Mouse (Mus musculus): Measurements from ENCODE around the gene Fras1. TPM values are rescaled to one million over a fixed set of nuclear protein-coding genes. Genes with fewer than 3 reads are reported as not detected.

The Fras1 gene
- polyA plus RNA-seq, 1 experiment from 2014 or later, result 3.4 TPM

- no peak overlapping the region for H3K27ac ChIP-seq (replicated peaks)
- H3K4me3 ChIP-seq (ENCODE audit: low read depth, low read length), result no peak overlapping the region
- H3K27me3 ChIP-seq (ENCODE audit: control insufficient read depth, insufficient read depth, low read length), result no peaks in the 10 kb centered on the region
- no peaks in the 10 kb centered on the region for H3K4me1 ChIP-seq (replicated peaks; ENCODE audit: control insufficient read depth, insufficient read depth)
- no peak overlapping the region for H3K9ac ChIP-seq (ENCODE audit: low read length)
- no peaks in the 10 kb centered on the region for H3K9me3 ChIP-seq (ENCODE audit: control insufficient read depth, low read length)
- ATAC-seq (ENCODE audit: low FRiP score, low TSS enrichment), result no peak
- 0 out of 2 replicates have a peak, but pooled peaks cover 2% of the 10 kb centered on the region for H3K36me3 ChIP-seq (ENCODE audit: control insufficient read depth, insufficient read depth, low read length)
- no peak for DNase-seq (ENCODE audit: low spot score)
- no peak overlapping the region for H3K4me2 ChIP-seq (replicated peaks; ENCODE audit: low read depth)
- TF ChIP-seq EP300 (optimal IDR thresholded peaks at IDR 0.05) (no peak), CTCF (IDR thresholded peaks at IDR 0.05; ENCODE audit: low read depth) (no peak)
- 80% methylated on average over 15 of the region's 15 CpGs for WGBS
These were observed 365.6 kb downstream of the Fras1 start for GRCm38 (mm10) chr5:96739138-96739878.

- Histone ChIP-seq H3K9me3 (ENCODE audit: control insufficient read depth, low read length) (no peaks in the 10 kb centered on the region), H3K4me2 (replicated peaks; ENCODE audit: low read depth) (no peak overlapping the region), H3K4me1 (replicated peaks; ENCODE audit: control insufficient read depth, insufficient read depth) (no peaks in the 10 kb centered on the region), H3K36me3 (ENCODE audit: control insufficient read depth, insufficient read depth, low read length) (no peaks in the 10 kb centered on the region), H3K4me3 (ENCODE audit: low read depth, low read length) (no peak overlapping the region), H3K27ac (replicated peaks) (no peak overlapping the region), H3K9ac (ENCODE audit: low read length) (no peak overlapping the region), H3K27me3 (ENCODE audit: control insufficient read depth, insufficient read depth, low read length) (no peaks in the 10 kb centered on the region)
- TF ChIP-seq CTCF (IDR thresholded peaks at IDR 0.05; ENCODE audit: low read depth) (no peak), EP300 (optimal IDR thresholded peaks at IDR 0.05) (no peak)
- ATAC-seq (ENCODE audit: low FRiP score, low TSS enrichment) (no peak), DNase-seq (ENCODE audit: low spot score) (no peak)
- 67% methylated on average over 8 of the region's 8 CpGs for WGBS
These were observed 373.6 kb downstream of the Fras1 start for GRCm38 (mm10) chr5:96747195-96747984.

GRCm38 (mm10) chr5:96757615-96758014 is 383.9 kb downstream of the Fras1 start:
- Histone ChIP-seq H3K36me3 (ENCODE audit: control insufficient read depth, insufficient read depth, low read length) (no peaks in the 10 kb centered on the region), H3K27me3 (ENCODE audit: control insufficient read depth, insufficient read depth, low read length) (no peaks in the 10 kb centered on the region)
- no peak for ATAC-seq (ENCODE audit: low FRiP score, low TSS enrichment)

GRCm38 (mm10) chr5:96762021-96762420 is 388.3 kb downstream of the Fras1 start:
- DNase-seq (ENCODE audit: low spot score), result no peak
- H3K4me3 ChIP-seq (ENCODE audit: low read depth, low read length), result no peak overlapping the region
- no peak overlapping the region for H3K9ac ChIP-seq (ENCODE audit: low read length)
- no peaks in the 10 kb centered on the region for H3K4me1 ChIP-seq (replicated peaks; ENCODE audit: control insufficient read depth, insufficient read depth)
- H3K4me2 ChIP-seq (replicated peaks; ENCODE audit: low read depth), result no peak overlapping the region
- H3K9me3 ChIP-seq (ENCODE audit: control insufficient read depth, low read length), result no peaks in the 10 kb centered on the region
- ATAC-seq (ENCODE audit: low FRiP score, low TSS enrichment), result no peak
- no peaks in the 10 kb centered on the region for H3K36me3 ChIP-seq (ENCODE audit: control insufficient read depth, insufficient read depth, low read length)
- H3K27me3 ChIP-seq (ENCODE audit: control insufficient read depth, insufficient read depth, low read length), result no peaks in the 10 kb centered on the region
- H3K27ac ChIP-seq (replicated peaks), result no peak overlapping the region
- no peak for TF ChIP-seq EP300 (optimal IDR thresholded peaks at IDR 0.05)
- TF ChIP-seq CTCF (IDR thresholded peaks at IDR 0.05; ENCODE audit: low read depth), result no peak
- 82% methylated on average over 1 of the region's 1 CpGs for WGBS

More at GRCm38 (mm10) chr5:96757615-96758014, 383.9 kb downstream of the Fras1 start:
- Histone ChIP-seq H3K4me3 (ENCODE audit: low read depth, low read length) (no peak overlapping the region), H3K4me2 (replicated peaks; ENCODE audit: low read depth) (no peak overlapping the region), H3K4me1 (replicated peaks; ENCODE audit: control insufficient read depth, insufficient read depth) (no peaks in the 10 kb centered on the region), H3K27ac (replicated peaks) (no peak overlapping the region), H3K9ac (ENCODE audit: low read length) (no peak overlapping the region), H3K9me3 (ENCODE audit: control insufficient read depth, low read length) (no peaks in the 10 kb centered on the region)
- DNase-seq (ENCODE audit: low spot score), result no peak
- TF ChIP-seq EP300 (optimal IDR thresholded peaks at IDR 0.05) (no peak), CTCF (IDR thresholded peaks at IDR 0.05; ENCODE audit: low read depth) (no peak)
- WGBS, result 81% methylated on average over 7 of the region's 7 CpGs

- 55% methylated on average over 10 of the region's 10 CpGs for WGBS
- Histone ChIP-seq H3K9me3 (ENCODE audit: control insufficient read depth, low read length) (no peaks in the 10 kb centered on the region), H3K4me1 (replicated peaks; ENCODE audit: control insufficient read depth, insufficient read depth) (no peaks in the 10 kb centered on the region), H3K36me3 (ENCODE audit: control insufficient read depth, insufficient read depth, low read length) (no peaks in the 10 kb centered on the region), H3K9ac (ENCODE audit: low read length) (no peak overlapping the region), H3K27me3 (ENCODE audit: control insufficient read depth, insufficient read depth, low read length) (no peaks in the 10 kb centered on the region), H3K27ac (replicated peaks) (no peak overlapping the region), H3K4me2 (replicated peaks; ENCODE audit: low read depth) (no peak overlapping the region), H3K4me3 (ENCODE audit: low read depth, low read length) (no peak overlapping the region)
- ATAC-seq (ENCODE audit: low FRiP score, low TSS enrichment) (no peak), DNase-seq (ENCODE audit: low spot score) (peak; percentile 71)
- TF ChIP-seq CTCF (IDR thresholded peaks at IDR 0.05; ENCODE audit: low read depth), result peak; percentile 97
- no peak for TF ChIP-seq EP300 (optimal IDR thresholded peaks at IDR 0.05)
These were observed 395.2 kb downstream of the Fras1 start for GRCm38 (mm10) chr5:96768846-96769471.

Measured in stomach, postnatal 0 days (tissue).